Mouse (Mus musculus) MEL (cell line): ENCODE measurements around the gene Kcnj6.

Source experiments
- CTCF ChIP-seq, 3 experiments: IDR thresholded peaks in 2 of 3; conservative IDR thresholded peaks in 1 of 3; 2 replicates each; pipeline ENCODE4 v1.5.1; 2011 to 2012; ENCODE audit warnings: low read length in 3 of 3, low read depth in 2 of 3, mild to moderate bottlenecking in 2 of 3, improper control_type of control experiment in 1 of 3, inconsistent platforms in 1 of 3, mixed read lengths in 1 of 3, moderate library complexity in 1 of 3; ENCODE audit not compliant: control insufficient read depth in 1 of 3, insufficient read depth in 1 of 3, poor library complexity in 1 of 3, severe bottlenecking in 1 of 3
- ELF1 ChIP-seq: IDR thresholded peaks from 2 replicates; pipeline ENCODE4 v1.6.1; 2014; ENCODE audit warnings: low read depth, mild to moderate bottlenecking, inconsistent platforms, low read length, improper control_type of control experiment, moderate library complexity
- EP300 ChIP-seq, 2 experiments: IDR thresholded peaks; 2 replicates each; pipeline ENCODE4 v1.6.1; 2011; ENCODE audit warnings: improper control_type of control experiment in 2 of 2, low read length in 2 of 2, low read depth in 1 of 2, mild to moderate bottlenecking in 1 of 2
- HCFC1 ChIP-seq: IDR thresholded peaks from 2 replicates; pipeline ENCODE4 v1.6.1; 2012; ENCODE audit warnings: low read depth, mild to moderate bottlenecking, inconsistent platforms, low read length, improper control_type of control experiment, moderate library complexity
- JUND ChIP-seq: IDR thresholded peaks from 2 replicates; pipeline ENCODE4 v1.6.1; 2011; ENCODE audit warnings: low read depth, mild to moderate bottlenecking, improper control_type of control experiment, low read length
- MXI1 ChIP-seq: IDR thresholded peaks from 2 replicates; pipeline ENCODE4 v1.6.1; 2011; ENCODE audit warnings: mild to moderate bottlenecking, low read depth, low read length, improper control_type of control experiment
- POLR2A ChIP-seq, 2 experiments: IDR thresholded peaks; 2 replicates each; pipeline ENCODE4 v1.6.1; 2011 to 2012; ENCODE audit warnings: low read length in 2 of 2, mild to moderate bottlenecking in 2 of 2, control low read depth in 1 of 2, improper control_type of control experiment in 1 of 2, low read depth in 1 of 2, moderate library complexity in 1 of 2; ENCODE audit not compliant: control insufficient read depth in 1 of 2, insufficient read depth in 1 of 2, poor library complexity in 1 of 2
- RCOR1 ChIP-seq: IDR thresholded peaks from 2 replicates; pipeline ENCODE4 v1.6.1; 2012; ENCODE audit warnings: low read depth, mild to moderate bottlenecking, inconsistent platforms, low read length, improper control_type of control experiment
- SIN3A ChIP-seq: IDR thresholded peaks from 2 replicates; pipeline ENCODE4 v1.6.1; 2012; ENCODE audit warnings: low read length, improper control_type of control experiment, inconsistent platforms
- SMC3 ChIP-seq: IDR thresholded peaks from 2 replicates; pipeline ENCODE4 v1.6.1; 2011; ENCODE audit warnings: low read depth, low read length, improper control_type of control experiment
- TBP ChIP-seq: IDR thresholded peaks from 2 replicates; pipeline ENCODE4 v1.8.0; 2011; ENCODE audit warnings: low read depth, low read length, improper control_type of control experiment
- TCF12 ChIP-seq: IDR thresholded peaks from 2 replicates; pipeline ENCODE4 v1.6.1; 2014; ENCODE audit warnings: low read depth, mild to moderate bottlenecking, inconsistent platforms, low read length, improper control_type of control experiment, moderate library complexity
- USF1 ChIP-seq: IDR thresholded peaks from 2 replicates; pipeline ENCODE4 v1.6.1; 2014; ENCODE audit warnings: low read depth, mild to moderate bottlenecking, inconsistent platforms, low read length, improper control_type of control experiment, moderate library complexity
- ZC3H11A ChIP-seq: IDR thresholded peaks from 2 replicates; pipeline ENCODE4 v1.6.1; 2012; ENCODE audit warnings: low read depth, mild to moderate bottlenecking, inconsistent platforms, low read length, improper control_type of control experiment

DNA sequence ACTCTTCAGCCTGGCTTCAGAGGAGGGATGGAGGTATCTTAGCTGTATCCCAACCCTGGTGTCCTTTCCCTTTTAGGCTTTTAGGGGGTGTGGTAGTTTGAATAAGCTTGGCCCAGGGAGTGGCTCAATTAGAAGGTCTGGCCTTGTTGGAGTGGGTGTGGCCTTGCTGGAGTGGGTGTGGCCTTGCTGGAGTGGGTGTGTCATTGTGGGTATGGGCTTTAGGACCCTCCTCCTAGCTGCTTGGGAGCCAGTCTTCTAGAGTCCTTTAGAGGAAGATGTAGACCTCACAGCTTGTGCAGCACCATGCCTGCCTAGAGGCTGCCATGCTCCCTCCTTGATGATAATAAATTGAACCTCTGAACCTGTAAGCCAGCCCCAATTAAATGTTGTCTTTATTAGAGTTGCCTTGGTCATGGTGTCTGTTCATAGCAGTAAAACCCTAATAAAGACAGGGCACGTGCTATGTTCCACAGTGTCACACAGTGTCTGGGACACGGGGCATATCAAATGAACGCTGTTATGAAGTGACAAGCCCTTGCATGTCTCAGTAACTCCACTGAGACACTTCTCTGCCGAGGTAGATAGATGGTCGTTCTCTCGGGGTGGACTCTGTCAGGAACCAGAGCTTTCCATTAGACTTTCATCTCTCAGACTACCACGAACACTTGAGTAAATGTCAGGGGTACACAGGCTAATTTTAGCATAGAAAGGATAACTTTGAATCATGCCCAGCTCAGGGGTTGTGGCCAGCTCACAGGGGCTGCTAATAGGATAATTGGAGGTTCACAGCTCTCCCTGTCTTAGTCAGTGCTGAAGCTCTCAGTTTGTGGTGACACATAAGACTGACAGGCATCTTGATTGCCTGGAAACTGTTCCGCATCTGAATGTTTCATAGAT, 260.8 kb downstream of the Kcnj6 start:
- TF ChIP-seq POLR2A (IDR thresholded peaks at IDR 0.05; ENCODE audit: control insufficient read depth in 1 of 2, insufficient read depth in 1 of 2, low read depth in 1 of 2, low read length in 2 of 2, poor library complexity in 1 of 2) (no peak), CTCF (IDR thresholded peaks at IDR 0.05 in 2 of 3, conservative IDR thresholded peaks at IDR 0.05 in 1 of 3; ENCODE audit: control insufficient read depth in 1 of 3, insufficient read depth in 1 of 3, low read depth in 2 of 3, low read length in 3 of 3, poor library complexity in 1 of 3, severe bottlenecking in 1 of 3) (no peak), EP300 (IDR thresholded peaks at IDR 0.05; ENCODE audit: low read depth in 1 of 2, low read length in 2 of 2) (no peak), ZC3H11A (no peak), RCOR1 (no peak), TCF12 (no peak), SMC3 (no peak), HCFC1 (no peak), USF1 (no peak), TBP (no peak), ELF1 (no peak), SIN3A (no peak), JUND (no peak), MXI1 (no peak)
